Mouse (Mus musculus) midbrain, postnatal 0 days (tissue): ENCODE results near the gene Itpr2. TPM values are rescaled to one million over a fixed set of nuclear protein-coding genes. Genes with fewer than 3 reads are reported as not detected.

Experiments used
- ATAC-seq: fragments of 200-750 bp; cut with Nextera tagmentation; 2 replicates; pipeline ENCODE4 v1.8.0; 2017; ENCODE audit warnings: moderate number of reproducible peaks, mild to moderate bottlenecking, moderate TSS enrichment, moderate library complexity; ENCODE audit not compliant: low FRiP score
- DNase-seq: peaks from one replicate; pipeline ENCODE4 v3.0.0-alpha.2; 2015; ENCODE audit warnings: low spot score
- H3K27ac ChIP-seq: fragments of 300-500 bp; sonication (generic); 2 replicates; pipeline ENCODE4 v1.5.1; 2014; ENCODE audit warnings: low read depth, mild to moderate bottlenecking, low read length, mixed read lengths
- H3K27me3 ChIP-seq: fragments of 300-500 bp; sonication (generic); 2 replicates; pipeline ENCODE4 v1.6.1; 2014; ENCODE audit warnings: low read length, control low read depth, mixed read lengths; ENCODE audit not compliant: insufficient read depth
- H3K36me3 ChIP-seq: fragments of 300-500 bp; sonication (generic); 2 replicates; pipeline ENCODE4 v1.6.1; 2014; ENCODE audit warnings: low read length, control low read depth, mixed read lengths; ENCODE audit not compliant: insufficient read depth
- H3K4me1 ChIP-seq: fragments of 300-500 bp; sonication (generic); 2 replicates; pipeline ENCODE4 v1.6.1; 2014; ENCODE audit warnings: mild to moderate bottlenecking, control low read depth, antibody characterized with exemption, low read length, mixed read lengths; ENCODE audit not compliant: insufficient read depth
- H3K4me2 ChIP-seq: fragments of 300-500 bp; sonication (generic); 2 replicates; pipeline ENCODE4 v1.6.1; 2014; ENCODE audit warnings: low read depth, mild to moderate bottlenecking, low read length, mixed read lengths; ENCODE audit not compliant: poor library complexity, severe bottlenecking
- H3K4me3 ChIP-seq: fragments of 300-500 bp; sonication (generic); 2 replicates; pipeline ENCODE4 v1.5.1; 2014; ENCODE audit warnings: low read depth, mild to moderate bottlenecking, low read length, moderate library complexity
- H3K9ac ChIP-seq: fragments of 300-500 bp; sonication (generic); replicated peaks from 2 replicates; pipeline ENCODE4 v1.6.1; 2014; ENCODE audit warnings: mild to moderate bottlenecking, low read length, moderate library complexity, mixed read lengths; ENCODE audit not compliant: poor library complexity, severe bottlenecking
- H3K9me3 ChIP-seq: fragments of 300-500 bp; sonication (generic); 2 replicates; pipeline ENCODE4 v1.6.1; 2016; ENCODE audit warnings: low read length, control low read depth
- CTCF ChIP-seq: IDR thresholded peaks from 2 replicates; pipeline ENCODE4 v1.5.1; 2016; ENCODE audit warnings: antibody characterized with exemption, mild to moderate bottlenecking
- WGBS: fragments of 180-500 bp; shearing (Covaris S2); extraction: QIAGEN DNeasy Blood & Tissue Kit; methylation state at CpG from one replicate; pipeline ENCODE4 v1.1.7; 2014; 5-methylcytosine and 5-hydroxymethylcytosine counted together
- polyA plus RNA-seq: library from polyadenylated mRNA; unstranded; fragments of >200 nt; fragmentation: Nextera tagmentation; extraction: Ambion mirVana; gene quantifications from 2 replicates; pipeline ENCODE4 v1.2.1, GENCODE M21; 2015
- total RNA-seq: library from RNA; depleted of rRNA; stranded (reverse); fragments of >200 nt; gene quantifications from 2 replicates; pipeline ENCODE4 v1.2.3, GENCODE M21; 2014

Itpr2 gene
- total and polyA plus RNA-seq, 2 experiments from 2014 or later: 9.1 to 15.9 TPM

DNA sequence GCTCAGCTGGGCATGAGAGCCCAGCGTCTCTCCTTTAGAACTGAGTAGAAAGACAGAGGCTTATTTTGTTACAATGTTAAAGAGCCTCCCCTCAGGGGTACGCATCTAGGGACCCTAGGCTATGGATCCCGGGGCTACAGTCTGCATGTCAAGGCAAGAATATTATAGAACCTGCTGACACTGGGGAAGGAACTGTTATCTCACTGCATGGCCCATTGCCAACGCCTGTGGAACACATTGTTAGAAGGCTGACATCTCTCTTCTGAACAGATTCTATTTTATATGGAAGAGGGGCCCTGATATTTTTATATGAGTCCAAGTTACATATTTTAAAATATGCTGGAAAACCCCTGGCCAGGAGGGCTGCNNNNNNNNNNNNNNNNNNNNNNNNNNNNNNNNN lies 342.4 kb downstream of the Itpr2 start:
- 48% methylated on average over 4 of the region's 4 CpGs for WGBS
- Histone ChIP-seq H3K4me1 (0 out of 2 replicates have a peak, but pooled peaks cover 2% of the 10 kb centered on the region), H3K4me3 (no peak overlapping the region), H3K27ac (no peak overlapping the region), H3K27me3 (no peaks in the 10 kb centered on the region), H3K36me3 (no peaks in the 10 kb centered on the region), H3K4me2 (no peak overlapping the region), H3K9me3 (no peaks in the 10 kb centered on the region), H3K9ac (no peak overlapping the region)
- no peak for DNase-seq
- ATAC-seq: no peak
- no peak for TF ChIP-seq CTCF

DNA sequence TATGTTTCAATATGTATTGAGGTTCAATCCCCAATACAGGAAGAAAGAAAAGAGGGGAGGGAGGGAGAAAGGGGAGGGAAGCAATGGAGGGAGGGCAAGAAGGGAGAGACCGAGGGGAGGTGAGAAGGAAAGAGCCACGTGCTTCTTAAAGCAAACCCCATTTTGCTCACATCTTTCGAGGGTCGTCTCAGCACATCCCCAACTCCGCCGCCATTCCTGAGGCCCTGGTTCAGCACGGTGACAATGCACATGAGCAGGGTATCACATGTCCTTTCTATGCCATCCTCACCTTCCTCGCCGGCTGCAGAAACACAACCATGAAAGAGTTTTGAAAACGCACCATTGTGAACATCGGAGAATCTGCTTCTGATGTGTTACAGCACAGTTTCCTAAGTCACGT lies 343.3 kb downstream of the Itpr2 start:
- Histone ChIP-seq H3K4me1 (0 out of 2 replicates have a peak, but pooled peaks cover 2% of the 10 kb centered on the region), H3K36me3 (no peaks in the 10 kb centered on the region), H3K9me3 (no peaks in the 10 kb centered on the region), H3K27ac (no peak overlapping the region), H3K4me3 (no peak overlapping the region), H3K4me2 (no peak overlapping the region), H3K27me3 (no peaks in the 10 kb centered on the region), H3K9ac (no peak overlapping the region)
- TF ChIP-seq CTCF: no peak
- no peak for ATAC-seq
- DNase-seq: no peak
- WGBS: 96% methylated on average over 12 of the region's 12 CpGs

DNA sequence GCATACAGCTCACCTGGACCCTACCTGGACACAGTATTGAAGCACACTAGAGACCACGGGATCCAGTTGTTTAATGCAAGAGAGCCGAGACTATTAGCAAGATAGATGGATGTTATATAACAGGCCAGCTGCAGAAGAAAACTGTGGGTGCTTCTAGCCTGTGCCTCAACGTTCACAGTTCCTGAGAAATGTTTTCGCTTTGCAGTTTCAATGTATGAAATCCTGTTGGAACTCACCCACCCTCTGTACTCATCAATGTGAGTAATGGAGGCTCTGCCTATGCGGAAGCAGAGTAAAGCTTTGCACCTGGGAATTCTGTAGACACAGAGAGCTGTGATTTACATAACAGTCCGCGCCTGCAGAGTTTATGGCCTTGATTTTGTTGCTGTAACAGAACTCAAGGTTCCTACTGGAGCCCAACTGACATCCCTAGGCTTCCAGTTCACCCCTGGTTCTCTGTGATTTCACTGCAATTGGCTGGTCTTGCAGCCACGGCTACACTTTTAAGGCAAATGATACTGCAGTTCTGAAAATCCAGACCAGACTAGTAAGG lies 344.0 kb downstream of the Itpr2 start:
- no peak overlapping the region for H3K9ac ChIP-seq
- H3K9me3 ChIP-seq: no peaks in the 10 kb centered on the region
- H3K4me2 ChIP-seq: no peak overlapping the region
- no peak overlapping the region for H3K4me3 ChIP-seq
- H3K27me3 ChIP-seq: no peaks in the 10 kb centered on the region
- no peak for ATAC-seq
- no peak for DNase-seq
- H3K36me3 ChIP-seq: no peaks in the 10 kb centered on the region
- no peak for TF ChIP-seq CTCF
- 77% methylated on average over 8 of the region's 8 CpGs for WGBS
- H3K27ac ChIP-seq: no peak overlapping the region
- H3K4me1 ChIP-seq: 0 out of 2 replicates have a peak, but pooled peaks cover 2% of the 10 kb centered on the region

DNA sequence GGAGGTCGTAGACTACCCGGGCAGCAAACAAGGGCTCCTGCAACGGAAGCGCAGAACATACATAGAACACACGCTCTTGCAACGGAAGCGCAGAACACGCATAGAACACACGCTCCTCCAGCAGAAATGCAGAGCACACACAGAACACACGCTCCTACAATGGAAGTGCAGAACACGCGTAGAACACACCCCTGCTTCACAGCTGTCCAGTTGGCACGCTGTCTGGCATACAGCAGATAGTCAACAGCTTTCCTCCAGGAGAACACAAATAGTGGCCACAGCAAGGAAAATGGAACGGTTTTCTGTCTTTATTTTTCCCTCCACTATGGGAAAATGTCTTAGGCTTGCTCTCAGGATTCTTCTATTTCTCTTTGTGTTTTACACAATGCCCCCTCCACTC lies 344.9 kb downstream of the Itpr2 start:
- DNase-seq (no peak), ATAC-seq (no peak)
- Histone ChIP-seq H3K27me3 (no peaks in the 10 kb centered on the region), H3K36me3 (no peaks in the 10 kb centered on the region), H3K27ac (no peak overlapping the region), H3K9ac (no peak overlapping the region), H3K4me2 (no peak overlapping the region), H3K4me1 (0 out of 2 replicates have a peak, but pooled peaks cover 2% of the 10 kb centered on the region), H3K4me3 (no peak overlapping the region), H3K9me3 (no peaks in the 10 kb centered on the region)
- 96% methylated on average over 14 of the region's 14 CpGs for WGBS
- TF ChIP-seq CTCF: no peak

DNA sequence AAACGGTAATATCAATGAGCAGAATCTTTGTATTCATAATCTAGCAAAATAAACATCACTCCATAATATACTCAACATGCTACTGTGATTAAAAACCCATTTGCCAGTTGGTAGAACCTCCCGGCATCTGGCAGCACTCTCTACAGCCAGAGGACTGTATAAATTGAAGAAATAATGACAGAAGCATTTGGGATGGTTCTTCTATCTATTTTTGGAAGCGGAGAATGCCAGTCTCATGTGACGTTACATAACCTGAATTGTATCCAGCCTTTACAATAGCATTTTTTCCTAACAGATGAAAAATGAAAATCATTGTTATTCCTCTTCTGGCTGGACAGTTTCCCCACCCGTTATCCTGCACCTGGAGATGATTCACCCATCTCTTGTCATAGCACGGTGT lies 345.5 kb downstream of the Itpr2 start:
- no peak overlapping the region for H3K4me2 ChIP-seq
- no peak overlapping the region for H3K4me3 ChIP-seq
- no peaks in the 10 kb centered on the region for H3K27me3 ChIP-seq
- H3K9ac ChIP-seq: no peak overlapping the region
- no peaks in the 10 kb centered on the region for H3K9me3 ChIP-seq
- TF ChIP-seq CTCF: no peak
- no peak overlapping the region for H3K27ac ChIP-seq
- H3K4me1 ChIP-seq: 0 out of 2 replicates have a peak, but pooled peaks cover 2% of the 10 kb centered on the region
- DNase-seq (no peak), ATAC-seq (no peak)
- WGBS: 86% methylated on average over 6 of the region's 6 CpGs
- no peaks in the 10 kb centered on the region for H3K36me3 ChIP-seq

DNA sequence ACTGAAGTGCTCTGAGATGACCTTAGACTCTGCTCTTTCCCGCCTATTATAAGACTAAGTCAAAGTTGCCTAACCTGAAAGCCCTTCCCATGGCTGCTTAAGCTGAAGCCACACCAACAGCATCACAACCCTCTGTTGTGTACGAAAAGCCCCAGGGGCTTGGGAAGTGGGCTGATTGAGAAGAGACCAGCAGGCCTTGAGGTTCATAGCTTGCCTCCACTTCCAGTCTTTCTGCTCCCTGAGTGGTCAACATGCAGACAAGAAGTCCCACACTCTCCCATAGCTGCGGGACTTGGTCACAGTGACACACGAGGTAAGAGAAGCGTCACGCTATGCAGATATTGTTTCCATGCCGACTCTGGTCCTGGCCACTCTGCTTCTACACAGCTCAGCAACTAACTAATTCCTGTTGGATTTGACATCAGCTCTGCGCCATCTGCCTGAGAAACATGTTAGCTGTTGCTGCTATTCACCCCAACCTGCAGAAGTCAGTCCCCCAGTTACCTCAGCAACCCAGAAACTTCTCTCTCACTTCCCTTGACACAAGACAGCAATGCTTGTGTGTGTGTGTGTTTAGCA lies 346.8 kb downstream of the Itpr2 start:
- no peak overlapping the region for H3K4me3 ChIP-seq
- ATAC-seq (no peak), DNase-seq (peak; percentile 42)
- H3K4me1 ChIP-seq: 0 out of 2 replicates have a peak, but pooled peaks cover 2% of the 10 kb centered on the region
- TF ChIP-seq CTCF: peak; percentile 40
- H3K9me3 ChIP-seq: no peaks in the 10 kb centered on the region
- H3K27ac ChIP-seq: no peak overlapping the region
- H3K36me3 ChIP-seq: no peaks in the 10 kb centered on the region
- no peaks in the 10 kb centered on the region for H3K27me3 ChIP-seq
- no peak overlapping the region for H3K9ac ChIP-seq
- no peak overlapping the region for H3K4me2 ChIP-seq
- 74% methylated on average over 8 of the region's 8 CpGs for WGBS
